Mouse (Mus musculus): Measurements from ENCODE around the gene Clta.

Clta gene

DNA sequence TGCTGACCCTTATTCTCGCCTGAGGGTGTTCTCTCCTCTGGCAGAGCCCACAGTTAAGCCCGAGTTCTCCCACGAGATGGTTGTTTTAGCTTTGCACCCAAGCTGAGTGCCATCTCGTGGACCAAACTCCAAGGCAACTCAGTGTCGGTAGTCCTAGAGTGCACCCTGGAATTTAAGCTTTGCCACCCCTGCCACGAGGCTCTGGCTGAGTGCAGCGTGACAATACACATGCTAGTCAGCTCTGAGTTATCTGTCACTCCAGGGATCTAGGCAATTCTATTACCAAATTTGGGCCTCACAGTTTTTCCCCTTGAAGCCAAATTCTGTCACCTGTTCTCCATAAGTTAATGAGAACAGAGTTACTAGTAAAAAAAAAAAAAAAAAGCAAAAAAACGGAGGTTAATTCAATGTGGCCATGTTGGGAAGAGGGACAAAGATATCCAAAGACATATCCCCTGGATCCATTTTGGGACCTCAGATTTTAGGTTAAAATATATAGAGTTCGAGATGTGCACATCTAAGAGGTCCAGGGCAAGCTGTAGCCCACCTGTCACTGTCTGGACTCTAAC, 68.7 kb downstream of the Clta start:
- DNase-seq (ENCODE audit: extremely low spot score): no peak

DNA sequence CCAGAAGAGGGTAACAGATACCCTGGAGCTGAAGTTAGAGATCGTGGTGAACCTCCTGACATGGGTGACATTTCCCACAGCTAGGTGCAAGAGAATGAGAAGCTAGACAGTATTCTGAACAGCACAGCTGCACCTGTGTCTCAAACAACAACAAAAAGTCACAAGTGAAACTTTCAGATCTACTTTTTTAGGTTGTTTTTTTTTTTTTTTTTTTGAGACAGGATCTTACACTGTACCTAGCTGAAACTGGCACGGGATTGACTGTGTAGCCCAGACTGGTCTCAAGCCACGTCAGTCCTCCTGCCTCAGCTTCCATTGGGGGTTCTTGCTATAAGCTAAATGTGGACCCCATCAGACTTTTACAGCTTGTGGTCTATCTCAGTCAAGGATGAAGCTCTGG, 69.5 kb downstream of the Clta start:
- no peak for DNase-seq (ENCODE audit: extremely low spot score)

DNA sequence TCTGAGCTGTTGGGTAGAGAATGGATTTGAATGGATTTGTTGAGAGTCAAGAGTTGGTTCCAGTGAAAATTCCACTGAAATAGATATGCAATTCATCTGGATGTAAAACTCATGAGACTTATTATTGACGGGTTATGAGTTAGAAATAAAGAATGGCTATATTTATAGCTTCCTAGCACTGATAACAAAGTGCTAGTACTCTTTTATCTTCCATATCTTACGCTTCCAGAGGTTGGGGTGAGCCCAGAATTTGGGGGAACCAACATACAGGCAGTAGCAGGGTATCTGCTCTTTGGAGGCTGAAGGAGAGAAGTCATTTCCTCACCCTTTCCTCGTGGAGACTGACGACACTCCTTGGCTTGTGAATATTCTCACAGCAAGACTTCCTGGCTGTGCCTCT, 70.2 kb downstream of the Clta start:
- no peak for DNase-seq (ENCODE audit: extremely low spot score)

DNA sequence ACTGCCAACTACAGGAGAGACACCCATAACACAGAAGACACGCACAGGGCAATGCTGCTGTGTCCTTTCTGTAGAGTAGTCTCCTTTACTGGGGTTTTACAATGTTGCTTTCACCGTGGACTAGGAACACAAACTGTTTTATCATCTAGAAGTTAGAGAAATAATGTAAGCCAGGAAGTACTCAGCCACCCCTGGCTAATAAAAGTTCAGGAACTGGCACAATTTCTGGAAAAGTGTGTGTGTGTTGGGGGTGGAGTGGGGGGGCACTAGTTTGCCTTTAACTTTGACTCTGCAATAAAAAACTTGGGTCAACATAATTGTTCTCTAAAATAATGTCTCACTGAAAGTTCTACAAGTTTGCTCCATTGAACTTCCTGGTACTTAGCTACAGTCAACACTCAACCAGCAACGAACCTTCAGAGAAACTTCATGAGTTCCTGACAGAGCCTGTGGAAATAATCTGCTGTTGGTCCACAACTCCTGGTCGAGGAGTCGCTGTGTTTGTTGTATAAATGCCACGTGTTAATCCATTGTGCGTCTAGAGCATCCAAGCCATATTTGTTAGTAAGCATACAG, 74.2 kb downstream of the Clta start:
- DNase-seq (ENCODE audit: extremely low spot score): no peak
